Mouse (Mus musculus): ENCODE measurements around the gene Rreb1. TPM values are rescaled to one million over a fixed set of nuclear protein-coding genes. Genes with fewer than 3 reads are reported as not detected.
A peak's percentile ranks its signal among the peaks of the same experiment; 100 is the strongest.

The Rreb1 gene
- polyA plus RNA-seq, 1 experiment from 2014 or later: 21.1 TPM

GRCm38 (mm10) chr13:37875919-37876318 lies 97.7 kb downstream of the Rreb1 start:
- in situ Hi-C loops (cut with MboI; ENCODE audit: low pct_unique_long_range_greater_than_20kb): no loop called here
- DNase-seq (ENCODE audit: low read depth, low spot score): no peak
- no peaks in the 10 kb centered on the region for H3K27me3 ChIP-seq
- ChIA-PET POLR2A (no interaction called here), CTCF (no interaction called here)
- no peak for TF ChIP-seq CTCF (IDR thresholded peaks at IDR 0.05)
- no peak for ATAC-seq

GRCm38 (mm10) chr13:37876366-37876765 lies 98.2 kb downstream of the Rreb1 start:
- POLR2A ChIA-PET: no interaction called here
- CTCF ChIA-PET: no interaction called here
- DNase-seq (ENCODE audit: low read depth, low spot score): no peak
- no peak for ATAC-seq
- in situ Hi-C loops (cut with MboI; ENCODE audit: low pct_unique_long_range_greater_than_20kb): no loop called here
- no peaks in the 10 kb centered on the region for H3K27me3 ChIP-seq
- TF ChIP-seq CTCF (IDR thresholded peaks at IDR 0.05): no peak

GRCm38 (mm10) chr13:37876836-37877235 lies 98.6 kb downstream of the Rreb1 start:
- CTCF ChIA-PET: no interaction called here
- POLR2A ChIA-PET: no interaction called here
- ATAC-seq (no peak), DNase-seq (ENCODE audit: low read depth, low spot score) (no peak)
- TF ChIP-seq CTCF (IDR thresholded peaks at IDR 0.05): no peak
- in situ Hi-C loops (cut with MboI; ENCODE audit: low pct_unique_long_range_greater_than_20kb): no loop called here
- no peaks in the 10 kb centered on the region for H3K27me3 ChIP-seq

- POLR2A ChIA-PET: no interaction called here
- H3K27me3 ChIP-seq: no peaks in the 10 kb centered on the region
- ATAC-seq (no peak), DNase-seq (ENCODE audit: low read depth, low spot score) (no peak)
- in situ Hi-C loops (cut with MboI; ENCODE audit: low pct_unique_long_range_greater_than_20kb): no loop called here
- CTCF ChIA-PET: no interaction called here
- TF ChIP-seq CTCF (IDR thresholded peaks at IDR 0.05): no peak
Measured at GRCm38 (mm10) chr13:37877241-37877640, 99.0 kb downstream of the Rreb1 start.

DNA sequence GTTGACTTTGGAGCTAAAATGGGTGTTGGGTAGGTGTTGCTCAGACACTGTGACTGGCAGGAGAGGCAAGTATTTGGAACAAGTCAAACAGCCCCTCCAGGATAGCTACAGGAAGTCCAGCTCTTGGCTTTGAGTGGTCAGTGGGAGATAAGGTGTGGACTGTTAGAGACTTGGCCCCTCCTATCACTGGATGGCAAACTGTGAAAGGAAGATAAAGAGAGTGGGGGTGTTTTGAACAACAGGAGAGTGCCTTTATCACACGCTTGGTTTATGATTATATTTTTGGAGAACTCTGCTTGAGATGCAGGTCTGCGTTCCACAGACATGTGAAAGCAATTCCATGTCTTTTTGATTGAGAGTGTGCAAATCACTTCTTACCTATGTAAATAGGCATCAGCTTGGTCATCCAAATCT lies 100.7 kb downstream of the Rreb1 start:
- ATAC-seq: no peak
- ChIA-PET POLR2A (interaction anchor here (1.0 kb wide), 1 partner anchor 10 kb away, joined by 4 read pairs; no protein-coding TSS in a partner anchor), CTCF (interaction anchor here (0.9 kb wide), 1 partner anchor 9 kb away, joined by 3 read pairs; no protein-coding TSS in a partner anchor)

DNA sequence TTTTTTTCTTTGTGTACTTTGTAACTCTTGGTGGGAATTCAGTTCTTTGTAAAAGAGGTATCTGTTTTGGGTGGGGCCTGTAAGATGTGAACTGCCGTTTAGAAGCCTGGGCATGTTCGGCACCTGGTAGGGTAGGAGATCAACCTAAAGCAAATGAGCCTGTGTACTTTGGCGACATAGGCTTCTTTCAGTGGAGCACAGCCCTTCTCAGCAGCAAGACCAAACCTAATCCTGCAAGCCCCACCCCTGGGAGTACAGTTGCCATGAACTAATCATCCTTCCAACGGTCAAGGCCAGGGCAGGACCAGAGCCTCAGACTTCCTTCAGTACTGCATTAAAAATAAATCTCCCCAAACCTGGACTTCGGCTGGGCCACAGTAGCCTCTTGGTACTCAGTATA lies 101.4 kb downstream of the Rreb1 start:
- no peak for TF ChIP-seq CTCF (IDR thresholded peaks at IDR 0.05)
- no peaks in the 10 kb centered on the region for H3K27me3 ChIP-seq
- no peak for ATAC-seq
- in situ Hi-C loops (cut with MboI; ENCODE audit: low pct_unique_long_range_greater_than_20kb): no loop called here
- POLR2A ChIA-PET: interaction anchor here (1.0 kb wide), 1 partner anchor 10 kb away, joined by 4 read pairs; no protein-coding TSS in a partner anchor
- CTCF ChIA-PET: no interaction called here
- DNase-seq (ENCODE audit: low read depth, low spot score): no peak

More for the DNA sequence above, 100.7 kb downstream of the Rreb1 start:
- H3K27me3 ChIP-seq: no peaks in the 10 kb centered on the region
- no peak for TF ChIP-seq CTCF (IDR thresholded peaks at IDR 0.05)
- in situ Hi-C loops (cut with MboI; ENCODE audit: low pct_unique_long_range_greater_than_20kb): no loop called here
- DNase-seq (ENCODE audit: low read depth, low spot score): no peak

DNA sequence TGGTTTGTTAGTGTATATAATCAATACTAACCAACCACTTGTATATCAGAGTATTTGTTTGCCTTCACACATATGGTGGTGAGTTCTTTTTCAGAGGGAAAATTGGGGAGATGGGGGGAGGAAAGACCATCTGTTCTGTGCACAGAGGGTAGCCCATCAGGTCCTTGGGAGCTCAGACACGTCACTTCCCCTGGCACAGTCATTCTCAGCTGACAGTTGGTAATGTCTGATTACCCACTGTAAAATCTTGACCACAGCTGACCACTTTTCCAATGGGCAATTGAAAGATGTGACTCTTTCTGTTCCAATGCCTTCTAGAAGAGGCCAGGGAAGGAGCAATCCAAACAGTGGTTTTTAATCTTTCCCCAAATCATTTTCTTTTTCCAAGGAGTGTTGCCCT lies 101.8 kb downstream of the Rreb1 start:
- ATAC-seq (peak; percentile 42), DNase-seq (ENCODE audit: low read depth, low spot score) (peak; percentile 58)
- in situ Hi-C loops (cut with MboI; ENCODE audit: low pct_unique_long_range_greater_than_20kb): no loop called here
- CTCF ChIA-PET: interaction anchor here (1.4 to 1.7 kb wide), 2 partner anchors 8 to 13 kb away, joined by 3 to 7 read pairs; no protein-coding TSS in a partner anchor
- TF ChIP-seq CTCF (IDR thresholded peaks at IDR 0.05): no peak
- POLR2A ChIA-PET: interaction anchor here (1.0 kb wide), 1 partner anchor 14 kb away, joined by 5 read pairs; no protein-coding TSS in a partner anchor
- no peaks in the 10 kb centered on the region for H3K27me3 ChIP-seq

DNA sequence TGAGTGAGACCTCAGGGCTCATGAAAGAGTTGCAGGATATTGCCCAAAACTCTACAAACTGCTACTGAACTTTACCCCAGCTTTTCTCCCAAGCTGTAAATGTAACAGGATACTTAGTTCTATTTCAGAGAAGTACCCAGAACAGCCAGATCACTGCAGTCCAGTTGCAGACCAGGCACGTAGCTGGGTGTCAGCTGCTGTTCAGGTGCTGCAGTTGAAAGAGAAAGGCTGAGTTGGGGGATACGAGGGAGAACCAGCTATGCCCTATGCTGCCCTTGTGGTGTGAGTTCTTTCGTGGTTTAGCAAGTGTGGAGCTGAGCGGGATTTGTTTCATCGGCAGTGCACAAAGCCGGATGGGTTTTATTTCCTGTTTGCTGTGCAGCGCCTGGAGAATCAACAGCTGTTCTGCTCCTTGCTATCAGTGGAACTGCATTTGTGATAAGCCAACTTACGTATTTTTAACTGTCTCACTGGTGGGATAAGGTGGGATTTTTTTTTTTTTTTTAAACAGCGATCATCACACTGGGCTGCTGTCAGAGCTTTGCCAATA lies 102.5 kb downstream of the Rreb1 start:
- POLR2A ChIA-PET: interaction anchor here (1.0 kb wide), 1 partner anchor 15 kb away, joined by 5 read pairs; no protein-coding TSS in a partner anchor
- in situ Hi-C loops (cut with MboI; ENCODE audit: low pct_unique_long_range_greater_than_20kb): no loop called here
- no peak for DNase-seq (ENCODE audit: low read depth, low spot score)
- CTCF ChIA-PET: interaction anchor here (0.9 to 1.7 kb wide), 4 partner anchors 9 to 18 kb away, joined by 3 to 7 read pairs (median 3); no protein-coding TSS in a partner anchor
- no peak for ATAC-seq
- H3K27me3 ChIP-seq: no peaks in the 10 kb centered on the region
- TF ChIP-seq CTCF (IDR thresholded peaks at IDR 0.05): no peak

DNA sequence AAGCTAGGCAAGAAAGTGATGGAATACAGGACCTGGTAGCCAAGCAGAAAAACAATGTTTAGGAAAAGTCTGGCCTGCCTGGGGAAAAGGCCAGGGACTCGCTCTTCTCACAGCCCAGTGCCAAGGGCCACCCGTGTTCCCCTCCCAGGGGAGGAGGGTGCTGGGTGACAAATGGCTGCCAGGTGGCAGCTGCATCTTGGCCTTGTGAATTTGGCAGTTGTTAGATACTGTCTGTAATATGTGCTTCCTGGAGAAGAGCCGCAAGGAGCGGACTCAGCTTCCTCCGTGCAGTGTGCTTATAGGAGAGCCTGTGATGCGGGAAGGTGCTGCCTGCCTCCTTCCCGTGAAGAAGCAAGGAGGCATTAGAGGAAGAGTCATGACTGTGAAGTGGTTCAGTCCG lies 104.3 kb downstream of the Rreb1 start:
- no peaks in the 10 kb centered on the region for H3K27me3 ChIP-seq
- ChIA-PET CTCF (interaction anchor here (1.2 to 1.3 kb wide), 2 partner anchors 13 to 417 kb away, joined by 3 read pairs; no protein-coding TSS in a partner anchor), POLR2A (no interaction called here)
- in situ Hi-C loops (cut with MboI; ENCODE audit: low pct_unique_long_range_greater_than_20kb): no loop called here
- DNase-seq (ENCODE audit: low read depth, low spot score) (no peak), ATAC-seq (no peak)
- TF ChIP-seq CTCF (IDR thresholded peaks at IDR 0.05): no peak

DNA sequence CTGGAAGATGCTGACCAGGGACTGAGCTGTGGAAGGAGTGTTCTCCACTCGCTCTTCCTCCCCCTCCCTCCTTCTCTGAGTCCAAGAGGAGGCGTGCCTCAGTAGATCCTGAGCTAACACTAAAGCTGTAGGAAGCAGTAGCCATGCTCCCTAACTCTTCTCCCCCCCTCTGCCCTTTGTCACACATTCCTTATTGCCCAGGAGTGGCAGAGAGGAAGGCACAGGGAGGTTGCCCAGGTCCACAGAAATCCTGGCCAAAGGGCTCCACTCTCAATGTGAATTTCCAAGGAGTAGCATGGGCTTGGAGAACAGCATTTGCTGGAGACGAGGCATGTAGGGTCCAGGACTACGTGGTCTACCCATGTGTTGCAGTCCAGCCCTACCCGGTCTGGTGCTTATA lies 104.8 kb downstream of the Rreb1 start:
- CTCF ChIA-PET: interaction anchor here (1.3 kb wide), 1 partner anchor 418 kb away, joined by 3 read pairs; no protein-coding TSS in a partner anchor
- POLR2A ChIA-PET: no interaction called here
- no peaks in the 10 kb centered on the region for H3K27me3 ChIP-seq
- no peak for TF ChIP-seq CTCF (IDR thresholded peaks at IDR 0.05)
- ATAC-seq (no peak), DNase-seq (ENCODE audit: low read depth, low spot score) (no peak)
- in situ Hi-C loops (cut with MboI; ENCODE audit: low pct_unique_long_range_greater_than_20kb): no loop called here

DNA sequence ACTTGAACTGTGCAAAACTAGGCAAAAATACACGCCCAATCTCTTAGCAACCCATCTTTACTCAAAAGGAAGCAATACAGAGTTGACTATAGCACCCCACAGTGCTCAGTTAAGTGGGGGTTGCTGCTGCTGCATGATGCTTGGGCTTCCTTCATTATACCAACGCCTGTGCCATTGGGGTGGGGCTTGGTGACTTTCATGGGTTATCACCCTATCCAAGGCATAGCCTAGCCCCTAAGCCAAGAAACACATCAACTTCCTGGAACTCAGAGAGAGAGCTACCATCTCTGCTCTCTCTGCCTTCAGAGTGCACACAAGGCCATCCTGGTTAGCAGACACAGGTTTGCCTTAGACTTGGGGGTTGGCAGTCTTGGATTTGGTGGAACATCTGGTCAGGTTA lies 107.2 kb downstream of the Rreb1 start:
- POLR2A ChIA-PET: no interaction called here
- in situ Hi-C loops (cut with MboI; ENCODE audit: low pct_unique_long_range_greater_than_20kb): no loop called here
- ATAC-seq: no peak
- no peaks in the 10 kb centered on the region for H3K27me3 ChIP-seq
- DNase-seq (ENCODE audit: low read depth, low spot score): no peak
- no peak for TF ChIP-seq CTCF (IDR thresholded peaks at IDR 0.05)
- CTCF ChIA-PET: no interaction called here
